Mouse (Mus musculus) lung, adult 2 months (tissue): ENCODE measurements around the gene Fbln1.

Experiments used
- CTCF ChIP-seq: fragments of 200-500 bp; IDR thresholded peaks from 2 replicates; pipeline ENCODE4 v1.5.1; 2011; ENCODE audit warnings: mild to moderate bottlenecking, low read length, control low read depth; ENCODE audit not compliant: insufficient read depth
- POLR2A ChIP-seq: fragments of 200-500 bp; IDR thresholded peaks from 2 replicates; pipeline ENCODE4 v1.6.1; 2011; ENCODE audit warnings: low read depth, mild to moderate bottlenecking, control low read depth, low read length, borderline replicate concordance; ENCODE audit errors: extremely low read depth

- TF ChIP-seq POLR2A (no peak), CTCF (no peak)
Measured at GRCm38 (mm10) chr15:85246936-85247335, 41.2 kb downstream of the Fbln1 start.
